Mouse (Mus musculus): ENCODE measurements at regions not wholly inside any gene's neighbourhood (a gene's known extent, or its start where the extent isn't known, plus 50 kb on each side); places are given as distances from the start of the nearest gene placed in this dataset.

DNA sequence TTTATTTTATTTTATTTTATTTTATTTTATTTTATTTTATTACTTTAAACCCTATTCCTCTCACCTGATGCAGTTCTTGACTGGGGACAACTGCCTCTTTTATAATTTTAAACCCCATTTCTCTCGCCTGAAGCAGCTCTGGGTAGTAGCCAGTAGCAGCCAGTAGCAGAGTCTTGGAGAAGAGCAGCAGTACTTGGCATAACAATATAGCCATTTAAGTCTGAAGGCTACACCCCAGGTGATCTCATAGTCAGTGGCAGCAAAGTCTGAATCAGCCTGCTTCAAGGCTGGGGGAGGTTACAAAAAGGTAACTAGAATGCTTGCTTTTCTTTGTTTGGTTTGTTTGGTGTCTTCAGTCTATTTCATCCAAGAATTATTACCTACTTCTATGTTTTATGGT is 373.2 kb downstream of the Eepd1 start:
- TF ChIP-seq CTCF (IDR thresholded peaks at IDR 0.05; ENCODE audit: low read depth, low read length) (no peak), POLR2A (IDR thresholded peaks at IDR 0.05; ENCODE audit: extremely low read depth, insufficient read depth, low read length) (no peak)

All from liver, adult 2 months (tissue).